Mouse (Mus musculus) ES-E14 (cell line): ENCODE results near the gene Ctnnb1.

Experiments
- CHD2 ChIP-seq: IDR thresholded peaks from 2 replicates; pipeline ENCODE4 v1.6.1; 2014; ENCODE audit warnings: mild to moderate bottlenecking, low read depth, low read length, inconsistent platforms
- MAFK ChIP-seq: IDR thresholded peaks from 2 replicates; pipeline ENCODE4 v1.6.1; 2014; ENCODE audit warnings: mild to moderate bottlenecking, low read depth, low read length, inconsistent platforms; ENCODE audit not compliant: insufficient read depth
- ZC3H11A ChIP-seq: IDR thresholded peaks from 2 replicates; pipeline ENCODE4 v1.6.1; 2012; ENCODE audit warnings: low read depth, mild to moderate bottlenecking, inconsistent platforms, low read length, borderline replicate concordance
- ZNF384 ChIP-seq: IDR thresholded peaks from 2 replicates; pipeline ENCODE4 v1.6.1; 2012; ENCODE audit warnings: low read depth, low read length, inconsistent platforms

- no peak for TF ChIP-seq MAFK
- TF ChIP-seq ZC3H11A = no peak
- TF ChIP-seq CHD2 = no peak
- TF ChIP-seq ZNF384 = no peak
These were observed 41.4 kb upstream of the Ctnnb1 start for GRCm38 (mm10) chr9:120887631-120888030.
